In genomic region chr12:99008786-99009185, GRCm38 (mm10) we compare ENCODE assay signal across 16 mouse cellular contexts.
"Had no signal": no experiment of that assay in that cellular context is flagged by ENCODE, and none has a peak within 500 bp of the region (broad histone marks: within the 10 kb centered on the region; RNA-seq: fewer than 3 reads in every experiment).

No protein-coding gene starts in this region.

- H3K36me3 ChIP-seq: limb, embryonic 12.5 days; liver, embryonic 13.5 days; lung, embryonic 15.5 days; neural tube, embryonic 12.5 days had no signal

- DNase-seq: kidney, adult 8-10 months; kidney, postnatal 36 days; liver; liver, embryonic 13.5 days; liver, postnatal 0 days; lung, postnatal 14 days; right cerebral cortex, adult 18-20 months; right cerebral cortex, postnatal 25 days; thymus, postnatal 36 days had no signal

- H3K4me2 ChIP-seq: limb, embryonic 12.5 days; liver, embryonic 13.5 days; lung, embryonic 15.5 days; neural tube, embryonic 12.5 days had no signal

- ATAC-seq: intestine, embryonic 16.5 days; liver, postnatal 0 days had no signal

- H3K27ac ChIP-seq: layer of hippocampus, adult 2 months; limb, embryonic 12.5 days; liver, embryonic 13.5 days; lung, embryonic 15.5 days; macrophage; neural tube, embryonic 12.5 days had no signal

- H3K9ac ChIP-seq: limb, embryonic 12.5 days; liver, embryonic 13.5 days; liver, postnatal 0 days; lung, embryonic 15.5 days; neural tube, embryonic 12.5 days had no signal

- H3K4me1 ChIP-seq: liver, embryonic 13.5 days; megakaryocyte, embryonic 14.5 days had no signal

- H3K4me3 ChIP-seq: layer of hippocampus, adult 2 months; limb, embryonic 12.5 days; liver, embryonic 13.5 days; lung, embryonic 15.5 days; megakaryocyte, embryonic 14.5 days; neural tube, embryonic 12.5 days had no signal

- H3K27me3 ChIP-seq: limb, embryonic 12.5 days; lung, embryonic 15.5 days; neural tube, embryonic 12.5 days had no signal

- H3K9me3 ChIP-seq: limb, embryonic 12.5 days; liver, embryonic 13.5 days; lung, embryonic 15.5 days; neural tube, embryonic 12.5 days had no signal
